Mouse (Mus musculus) embryonic facial prominence, embryonic 12.5 days (tissue): ENCODE measurements around the gene Hoxa13. TPM values are rescaled to one million over a fixed set of nuclear protein-coding genes. Genes with fewer than 3 reads are reported as not detected.

ENCODE experiments used
- ATAC-seq: fragments of 200-750 bp; cut with Nextera tagmentation; 2 replicates; pipeline ENCODE4 v1.8.0; 2017; ENCODE audit not compliant: insufficient number of reproducible peaks, insufficient read depth, low FRiP score, low TSS enrichment
- H3K27ac ChIP-seq: fragments of 300-500 bp; sonication (generic); 2 replicates; pipeline ENCODE4 v1.5.1; 2016; ENCODE audit warnings: mild to moderate bottlenecking
- H3K27me3 ChIP-seq: fragments of 300-500 bp; sonication (generic); 2 replicates; pipeline ENCODE4 v1.6.1; 2016; ENCODE audit warnings: mild to moderate bottlenecking, moderate library complexity
- H3K36me3 ChIP-seq: fragments of 300-500 bp; sonication (generic); 2 replicates; pipeline ENCODE4 v1.6.1; 2016; ENCODE audit warnings: mild to moderate bottlenecking
- H3K4me1 ChIP-seq: fragments of 300-500 bp; sonication (generic); 2 replicates; pipeline ENCODE4 v1.6.1; 2016
- H3K4me2 ChIP-seq: fragments of 300-500 bp; sonication (generic); replicated peaks from 2 replicates; pipeline ENCODE4 v1.6.1; 2016; ENCODE audit warnings: mild to moderate bottlenecking, moderate library complexity
- H3K4me3 ChIP-seq: fragments of 300-500 bp; sonication (generic); 2 replicates; pipeline ENCODE4 v1.5.1; 2016; ENCODE audit warnings: mild to moderate bottlenecking
- H3K9ac ChIP-seq: fragments of 300-500 bp; sonication (generic); 2 replicates; pipeline ENCODE4 v1.6.1; 2016; ENCODE audit warnings: mild to moderate bottlenecking, moderate library complexity
- H3K9me3 ChIP-seq: fragments of 300-500 bp; sonication (generic); 2 replicates; pipeline ENCODE4 v1.6.1; 2016; ENCODE audit warnings: mild to moderate bottlenecking, moderate library complexity
- WGBS: fragments of 180-500 bp; shearing (Covaris S2); methylation state at CpG from one replicate; pipeline ENCODE4 v1.1.7; 2016; 5-methylcytosine and 5-hydroxymethylcytosine counted together
- polyA plus RNA-seq: library from polyadenylated mRNA; unstranded; fragments of >200 nt; fragmentation: Nextera tagmentation; extraction: Ambion mirVana; gene quantifications from 2 replicates; pipeline ENCODE4 v1.2.1, GENCODE M21; 2016

Gene Hoxa13
- polyA plus RNA-seq, 1 experiment from 2014 or later: not detected

DNA sequence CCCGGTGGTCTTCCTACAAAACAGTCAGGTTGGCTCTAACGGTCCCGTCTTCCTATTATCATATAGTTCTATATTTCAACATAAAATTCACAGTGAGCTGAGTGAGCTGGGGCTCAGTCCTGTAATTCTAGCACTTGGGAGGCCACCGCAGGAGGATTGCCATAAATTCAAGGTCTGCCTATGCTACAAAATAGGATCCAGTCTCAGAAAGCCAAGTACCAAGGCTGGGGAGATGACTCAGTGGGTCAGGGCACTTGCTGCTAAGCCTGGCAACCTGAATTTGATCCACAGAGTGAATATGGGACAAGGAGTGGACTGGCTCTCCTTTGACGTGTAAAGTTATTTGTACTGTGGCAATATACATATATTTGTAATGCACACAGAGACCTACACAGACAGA is 23.2 kb upstream of the Hoxa13 start:
- no peak for ATAC-seq
- Histone ChIP-seq H3K36me3 (no peaks in the 10 kb centered on the region), H3K4me2 (no peak overlapping the region), H3K9ac (no peak overlapping the region), H3K9me3 (no peaks in the 10 kb centered on the region), H3K4me3 (no peak overlapping the region), H3K4me1 (no peaks in the 10 kb centered on the region), H3K27ac (no peak overlapping the region), H3K27me3 (peaks cover 49% of the 10 kb centered on the region)
- 75% methylated on average over 5 of the region's 5 CpGs for WGBS

DNA sequence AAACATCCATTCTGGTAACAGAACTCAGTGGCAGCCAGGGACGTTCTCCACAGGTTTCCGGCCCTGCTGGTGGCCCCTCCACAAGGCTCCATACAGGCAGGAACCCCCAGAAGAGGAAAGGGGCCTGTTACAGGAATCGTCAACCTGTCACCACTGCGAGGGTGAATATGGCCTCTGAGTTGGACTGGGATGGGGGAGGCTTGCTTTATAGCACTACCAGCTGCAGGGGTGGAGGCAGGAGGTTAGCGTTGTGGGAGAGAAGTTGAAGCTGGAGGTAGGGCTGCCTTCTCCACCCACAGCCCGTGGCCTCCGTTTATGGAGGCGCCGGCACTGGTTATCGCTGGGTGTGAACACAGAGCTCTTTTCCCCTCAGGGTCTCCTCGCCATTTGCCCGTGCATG is 20.4 kb upstream of the Hoxa13 start:
- Histone ChIP-seq H3K4me3 (no peak overlapping the region), H3K4me1 (no peaks in the 10 kb centered on the region), H3K4me2 (no peak overlapping the region), H3K27ac (no peak overlapping the region), H3K36me3 (no peaks in the 10 kb centered on the region), H3K9ac (no peak overlapping the region), H3K9me3 (no peaks in the 10 kb centered on the region), H3K27me3 (peaks cover 63% of the 10 kb centered on the region)
- ATAC-seq: no peak
- WGBS: 61% methylated on average over 12 of the region's 12 CpGs

DNA sequence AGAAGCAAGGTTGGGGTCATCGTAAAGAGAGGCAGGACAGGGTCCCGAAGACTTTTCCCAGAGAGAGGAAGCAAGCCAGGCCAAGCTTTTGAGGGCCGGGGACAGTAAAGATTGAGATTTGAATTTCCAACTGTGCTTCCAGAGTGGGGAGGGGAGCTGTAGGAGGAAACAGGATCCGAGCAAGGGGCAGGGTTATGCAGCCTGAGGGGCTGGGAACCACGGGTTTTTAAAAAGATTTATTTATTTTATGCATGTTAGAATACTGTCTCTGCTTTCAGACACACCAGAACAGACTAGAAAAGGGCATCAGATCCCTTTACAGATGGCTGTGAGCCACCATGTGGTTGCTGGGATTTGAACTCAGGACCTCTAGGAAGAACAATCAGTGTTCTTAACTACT is 16.2 kb upstream of the Hoxa13 start:
- WGBS: 7% methylated on average over 5 of the region's 5 CpGs

DNA sequence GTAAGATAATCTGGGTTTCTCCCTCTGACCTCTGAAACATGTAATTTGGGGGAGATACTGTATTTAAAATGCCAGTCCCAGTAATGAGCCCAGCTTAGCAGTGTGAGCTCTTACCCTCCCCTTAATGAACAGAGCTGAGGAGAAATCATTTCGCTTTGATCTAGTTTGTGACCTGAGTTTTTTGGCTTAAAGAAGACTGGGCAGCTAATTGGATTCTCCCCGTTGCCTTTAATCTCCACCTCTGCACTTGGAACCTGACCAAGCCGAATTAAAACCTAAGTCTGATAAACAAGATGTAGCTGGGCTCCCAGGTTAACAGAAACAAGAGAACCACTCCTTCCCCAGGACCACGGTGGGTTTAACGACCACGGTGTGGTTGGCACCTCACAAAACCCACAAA is 15.7 kb upstream of the Hoxa13 start:
- Histone ChIP-seq H3K4me2 (no peak overlapping the region), H3K27ac (no peak overlapping the region), H3K4me1 (no peaks in the 10 kb centered on the region), H3K36me3 (no peaks in the 10 kb centered on the region), H3K4me3 (no peak overlapping the region), H3K27me3 (peaks cover 90% of the 10 kb centered on the region), H3K9ac (no peak overlapping the region), H3K9me3 (no peaks in the 10 kb centered on the region)
- ATAC-seq: no peak
- under 1% methylated on average over 6 of the region's 6 CpGs for WGBS

More for the DNA sequence above, 16.2 kb upstream of the Hoxa13 start:
- Histone ChIP-seq H3K36me3 (no peaks in the 10 kb centered on the region), H3K27me3 (peaks cover 90% of the 10 kb centered on the region), H3K4me2 (no peak overlapping the region), H3K9me3 (no peaks in the 10 kb centered on the region), H3K4me1 (no peaks in the 10 kb centered on the region), H3K4me3 (no peak overlapping the region), H3K27ac (no peak overlapping the region), H3K9ac (no peak overlapping the region)
- ATAC-seq: no peak

DNA sequence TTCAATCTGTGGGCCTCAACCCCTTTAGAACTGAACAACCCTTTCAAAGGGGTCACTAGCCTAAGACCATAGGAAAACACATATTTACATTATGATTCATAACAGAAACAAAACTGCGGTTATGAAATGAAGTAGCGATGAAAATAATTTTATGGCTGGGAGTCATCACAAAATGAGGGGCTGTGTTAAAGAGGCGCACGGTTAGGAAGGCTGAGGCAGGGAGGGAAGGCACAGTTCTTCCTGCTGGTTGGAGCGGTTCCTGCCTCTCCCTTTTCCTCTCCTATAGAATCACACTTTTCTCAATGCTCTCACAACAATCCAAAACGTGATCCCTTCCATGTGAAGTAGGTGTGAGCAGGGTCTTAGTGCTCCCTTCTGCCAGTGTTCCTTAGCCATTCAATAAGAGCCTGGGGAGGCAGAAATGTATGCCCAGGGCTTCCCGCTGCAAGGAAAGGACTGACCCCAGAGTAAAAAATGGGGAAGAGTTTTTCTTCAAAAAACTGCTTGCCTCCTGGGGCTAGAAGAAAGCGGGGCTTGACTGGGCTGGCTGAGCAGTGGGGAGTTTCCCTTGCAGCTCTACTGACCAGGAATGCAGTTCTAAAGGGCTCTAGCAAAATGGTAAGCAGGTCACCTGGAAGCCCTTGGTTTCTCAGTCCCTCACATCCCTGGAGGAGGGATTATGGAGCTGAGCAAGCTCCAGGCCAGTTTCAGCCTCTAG is 15.0 kb upstream of the Hoxa13 start:
- peaks cover 90% of the 10 kb centered on the region for H3K27me3 ChIP-seq
- H3K9ac ChIP-seq: no peak overlapping the region
- ATAC-seq: no peak
- H3K4me1 ChIP-seq: no peaks in the 10 kb centered on the region
- H3K9me3 ChIP-seq: no peaks in the 10 kb centered on the region
- H3K4me3 ChIP-seq: no peak overlapping the region
- 8% methylated on average over 8 of the region's 8 CpGs for WGBS
- no peak overlapping the region for H3K4me2 ChIP-seq
- H3K27ac ChIP-seq: no peak overlapping the region
- H3K36me3 ChIP-seq: no peaks in the 10 kb centered on the region

DNA sequence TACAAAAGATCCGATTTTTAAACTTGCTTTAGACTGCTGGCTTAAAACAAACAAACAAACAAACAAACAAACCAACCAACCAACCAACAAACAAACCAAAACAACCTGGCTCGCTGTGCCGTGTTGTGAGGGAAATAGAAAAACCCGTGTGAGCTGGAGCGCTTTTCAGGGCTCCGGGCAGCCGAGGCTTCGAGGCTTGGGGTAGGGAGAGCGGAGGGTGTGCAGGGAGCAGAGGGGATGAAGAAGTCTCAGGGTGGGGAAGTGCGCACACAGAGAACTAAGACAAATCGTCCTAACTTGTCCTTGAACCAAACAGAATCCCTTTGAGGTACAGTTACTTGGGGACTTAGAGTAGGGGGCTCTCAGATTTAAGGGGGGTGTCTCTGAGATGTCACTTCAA is 13.9 kb upstream of the Hoxa13 start:
- Histone ChIP-seq H3K4me3 (no peak overlapping the region), H3K9ac (no peak overlapping the region), H3K36me3 (no peaks in the 10 kb centered on the region), H3K27me3 (peaks cover 93% of the 10 kb centered on the region), H3K4me1 (no peaks in the 10 kb centered on the region), H3K9me3 (no peaks in the 10 kb centered on the region), H3K27ac (no peak overlapping the region), H3K4me2 (no peak overlapping the region)
- no peak for ATAC-seq
- 1% methylated on average over 11 of the region's 11 CpGs for WGBS

DNA sequence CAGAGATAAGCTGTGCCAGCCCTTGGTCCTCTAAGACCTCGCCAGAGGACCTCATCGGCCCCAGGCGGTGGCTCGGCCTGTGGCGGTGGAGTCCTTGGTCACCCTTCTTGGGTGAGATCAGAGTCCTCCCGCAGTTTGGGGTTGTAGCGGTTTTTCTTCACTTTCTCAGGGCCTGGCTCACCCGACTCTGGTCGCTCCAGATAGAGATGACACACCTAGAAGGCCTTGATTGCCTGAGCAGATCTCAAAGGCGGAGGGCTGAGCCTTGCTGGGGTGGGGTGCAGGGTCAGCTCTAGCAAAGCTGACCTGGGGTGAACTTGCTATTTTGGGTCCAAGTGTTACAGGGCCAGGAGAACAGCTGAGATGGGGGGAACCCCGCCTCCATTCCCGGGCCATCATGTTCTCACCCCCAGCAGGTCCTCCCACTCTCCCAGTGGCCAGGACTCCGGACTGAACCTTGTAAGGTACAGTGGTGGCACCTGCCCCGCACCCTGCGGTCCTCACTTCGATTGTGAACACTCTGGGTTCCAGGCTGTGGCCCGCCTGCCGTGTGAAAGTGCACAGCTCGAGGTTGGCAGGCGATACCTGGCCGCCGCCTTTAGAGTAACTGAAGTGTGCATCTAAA is 13.1 kb upstream of the Hoxa13 start:
- H3K4me1 ChIP-seq: no peaks in the 10 kb centered on the region
- H3K4me2 ChIP-seq: no peak overlapping the region
- ATAC-seq: no peak
- H3K27ac ChIP-seq: no peak overlapping the region
- no peak overlapping the region for H3K4me3 ChIP-seq
- H3K9me3 ChIP-seq: no peaks in the 10 kb centered on the region
- H3K9ac ChIP-seq: no peak overlapping the region
- peaks cover 96% of the 10 kb centered on the region for H3K27me3 ChIP-seq
- H3K36me3 ChIP-seq: no peaks in the 10 kb centered on the region
- WGBS: 3% methylated on average over 22 of the region's 22 CpGs

DNA sequence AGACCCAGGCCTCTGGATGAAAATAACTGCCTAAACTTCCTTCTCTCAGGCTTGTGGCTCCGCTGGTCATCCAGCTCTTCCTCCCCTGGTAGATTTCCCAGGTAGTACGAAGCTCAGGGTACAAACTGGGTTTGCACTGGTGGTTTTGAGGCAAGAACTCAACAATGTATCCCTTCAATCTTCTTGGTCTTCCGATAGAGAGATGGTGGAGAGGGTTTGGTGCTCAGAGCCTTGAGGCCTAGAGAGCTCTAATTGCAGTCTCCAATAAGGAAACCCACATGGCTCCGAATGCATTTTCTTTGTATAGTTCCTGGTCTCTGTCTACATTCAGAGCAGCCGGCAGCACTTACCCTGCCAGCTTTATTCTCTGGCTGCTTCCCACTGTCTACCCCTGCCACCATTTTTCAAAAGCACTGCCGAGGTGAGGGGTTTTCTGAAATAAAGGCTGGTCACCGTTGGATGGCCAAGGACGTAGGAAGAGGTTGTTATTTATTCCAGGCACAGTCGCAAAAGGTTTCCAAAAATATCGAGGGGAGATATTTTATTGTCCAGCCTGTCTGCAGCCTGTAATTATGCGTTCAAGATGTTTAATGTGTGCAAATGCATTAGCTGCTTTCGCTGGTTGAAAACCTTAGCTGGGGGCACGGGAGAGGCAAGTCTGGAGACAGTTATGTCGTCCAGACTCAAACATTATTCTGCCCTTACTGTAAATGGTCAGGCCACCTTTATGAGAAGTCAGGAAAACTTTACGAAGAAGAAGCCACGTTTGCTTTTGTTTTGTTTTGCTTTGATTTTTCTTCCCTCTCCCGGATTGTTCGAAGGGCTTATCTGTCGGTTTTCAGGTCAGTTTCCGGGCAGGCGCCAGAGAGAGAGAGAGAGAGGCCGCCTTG is 12.3 kb upstream of the Hoxa13 start:
- peaks cover 98% of the 10 kb centered on the region for H3K27me3 ChIP-seq
- 3% methylated on average over 20 of the region's 22 CpGs for WGBS
- H3K9me3 ChIP-seq: no peaks in the 10 kb centered on the region
- no peaks in the 10 kb centered on the region for H3K4me1 ChIP-seq
- no peak overlapping the region for H3K4me2 ChIP-seq
- no peak overlapping the region for H3K27ac ChIP-seq
- no peaks in the 10 kb centered on the region for H3K36me3 ChIP-seq
- H3K4me3 ChIP-seq: no peak overlapping the region
- H3K9ac ChIP-seq: no peak overlapping the region
- ATAC-seq: no peak

DNA sequence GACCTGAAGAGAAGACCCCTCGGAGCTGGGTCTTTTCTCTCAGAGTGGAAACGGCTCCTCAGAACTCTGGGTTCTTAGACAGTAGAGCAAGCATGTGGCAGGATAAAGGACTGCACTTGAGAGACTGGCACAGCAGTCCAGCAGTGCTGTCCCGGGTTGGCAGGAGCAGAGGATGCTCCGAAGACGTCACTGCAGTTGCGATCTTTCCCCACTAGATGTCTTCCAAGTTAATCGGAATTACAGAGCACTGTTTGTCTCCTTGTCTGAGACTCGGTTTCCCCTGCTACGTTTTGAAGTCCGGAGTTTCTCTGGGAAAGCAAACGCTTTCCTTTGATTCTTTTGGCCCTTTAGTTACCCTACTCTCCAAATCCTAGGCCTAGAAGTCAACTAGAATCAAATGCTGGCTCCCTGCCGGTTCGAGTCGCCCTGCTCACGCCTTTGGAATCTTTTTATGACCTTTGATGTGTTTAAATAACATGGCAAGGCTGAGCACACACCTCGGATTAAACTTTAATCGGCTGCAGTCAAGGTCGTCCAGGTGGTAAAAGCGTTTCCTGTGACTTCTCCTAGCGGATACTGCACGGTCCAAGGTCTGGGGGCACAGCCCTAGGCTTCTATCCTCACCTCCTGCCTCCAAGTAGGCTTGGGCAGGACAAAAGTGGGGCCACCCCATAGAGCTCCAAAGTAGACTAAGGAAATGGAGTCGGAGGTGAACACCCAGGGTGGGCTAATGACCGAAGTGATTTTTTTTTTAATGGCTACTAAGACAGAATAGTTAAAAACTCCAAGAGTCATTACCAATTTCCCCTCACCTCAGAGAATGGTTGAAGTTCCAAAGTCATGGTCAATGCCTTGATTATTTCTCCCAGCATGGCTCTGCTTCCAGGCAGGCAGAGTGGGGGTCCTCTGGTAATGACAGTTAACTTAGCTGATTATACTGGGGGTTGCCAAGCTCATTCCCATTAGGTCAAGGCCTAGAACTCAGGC is 10.1 kb upstream of the Hoxa13 start:
- Histone ChIP-seq H3K4me1 (no peaks in the 10 kb centered on the region), H3K27ac (no peak overlapping the region)

DNA sequence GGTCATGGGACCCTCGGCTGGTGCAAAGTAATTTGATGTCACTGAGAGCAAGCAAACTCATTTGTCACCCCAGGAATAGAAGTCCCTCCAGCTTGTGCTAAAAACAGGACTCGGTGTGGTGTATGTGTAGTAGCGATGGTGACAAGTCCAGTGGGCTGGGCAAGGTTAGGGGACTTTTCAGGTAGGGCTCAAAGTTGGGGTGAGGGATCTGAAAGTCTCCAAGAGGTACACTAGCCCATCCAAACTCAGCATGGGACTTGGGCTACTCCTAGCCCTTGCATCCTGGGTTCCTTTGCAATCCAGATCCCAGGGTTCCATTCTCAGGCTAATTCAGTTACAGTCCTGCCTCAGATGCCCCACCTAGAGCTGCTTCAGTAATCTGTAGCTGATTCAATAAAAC is 8.1 kb upstream of the Hoxa13 start:
- H3K4me1 ChIP-seq: no peaks in the 10 kb centered on the region
- no peak for ATAC-seq
- no peak overlapping the region for H3K9ac ChIP-seq
- H3K4me2 ChIP-seq: no peak overlapping the region
- H3K9me3 ChIP-seq: no peaks in the 10 kb centered on the region
- no peak overlapping the region for H3K4me3 ChIP-seq
- 3% methylated on average over 3 of the region's 3 CpGs for WGBS
- no peak overlapping the region for H3K27ac ChIP-seq
- H3K36me3 ChIP-seq: no peaks in the 10 kb centered on the region
- H3K27me3 ChIP-seq: peaks cover 96% of the 10 kb centered on the region

More for the DNA sequence above, 10.1 kb upstream of the Hoxa13 start:
- H3K9ac ChIP-seq: no peak overlapping the region
- H3K4me2 ChIP-seq: no peak overlapping the region
- no peaks in the 10 kb centered on the region for H3K36me3 ChIP-seq
- no peak for ATAC-seq
- 5% methylated on average over 23 of the region's 23 CpGs for WGBS
- H3K4me3 ChIP-seq: no peak overlapping the region
- no peaks in the 10 kb centered on the region for H3K9me3 ChIP-seq
- H3K27me3 ChIP-seq: peaks cover 96% of the 10 kb centered on the region

DNA sequence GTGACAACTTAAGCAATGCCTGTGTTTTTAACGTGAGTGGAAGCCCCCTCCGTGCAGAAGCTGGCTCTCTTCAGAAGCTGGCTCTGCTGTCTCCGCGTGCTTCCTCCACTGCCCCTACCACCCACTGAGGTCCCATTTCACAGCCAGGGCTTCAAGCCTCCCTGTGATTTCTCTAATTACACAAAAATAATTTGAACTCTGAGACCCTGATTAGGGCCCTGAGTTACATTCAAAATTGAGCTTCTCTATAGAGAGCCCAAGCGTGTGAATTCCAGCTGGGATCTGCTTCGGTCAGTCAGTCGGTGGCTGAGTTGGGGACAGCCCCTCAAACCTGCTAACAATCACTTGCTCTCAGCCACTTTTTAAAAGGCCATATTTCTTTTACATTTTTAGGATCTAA is 7.7 kb upstream of the Hoxa13 start:
- under 1% methylated on average over 7 of the region's 7 CpGs for WGBS
- no peaks in the 10 kb centered on the region for H3K36me3 ChIP-seq
- no peaks in the 10 kb centered on the region for H3K9me3 ChIP-seq
- H3K4me3 ChIP-seq: no peak overlapping the region
- peaks cover 96% of the 10 kb centered on the region for H3K27me3 ChIP-seq
- no peak overlapping the region for H3K4me2 ChIP-seq
- ATAC-seq: no peak
- H3K4me1 ChIP-seq: no peaks in the 10 kb centered on the region
- H3K27ac ChIP-seq: no peak overlapping the region
- no peak overlapping the region for H3K9ac ChIP-seq
